Mouse (Mus musculus) heart, postnatal 0 days (tissue): ENCODE data around the gene Rnasel. TPM values are rescaled to one million over a fixed set of nuclear protein-coding genes. Genes with fewer than 3 reads are reported as not detected.
A peak's percentile ranks its signal among the peaks of the same experiment; 100 is the strongest.

Source experiments
- ATAC-seq: fragments of 200-750 bp; cut with Nextera tagmentation; 2 replicates; pipeline ENCODE4 v1.8.0; 2017; ENCODE audit warnings: low read depth, moderate number of reproducible peaks, moderate library complexity; ENCODE audit not compliant: insufficient read depth
- DNase-seq: peaks from one replicate; pipeline ENCODE4 v3.0.0-alpha.2; 2016; ENCODE audit warnings: low spot score
- H3K27ac ChIP-seq: fragments of 300-500 bp; sonication (generic); 2 replicates; pipeline ENCODE4 v1.5.1; 2014; ENCODE audit warnings: low read depth, mild to moderate bottlenecking
- H3K27me3 ChIP-seq: fragments of 300-500 bp; sonication (generic); 2 replicates; pipeline ENCODE4 v1.6.1; 2014; ENCODE audit warnings: low read length, mixed read lengths; ENCODE audit not compliant: control insufficient read depth, insufficient read depth
- H3K36me3 ChIP-seq: fragments of 300-500 bp; sonication (generic); replicated peaks from 2 replicates; pipeline ENCODE4 v1.6.1; 2014; ENCODE audit warnings: low read length, mixed read lengths; ENCODE audit not compliant: control insufficient read depth, insufficient read depth
- H3K4me1 ChIP-seq: fragments of 300-500 bp; sonication (generic); 2 replicates; pipeline ENCODE4 v1.6.1; 2014; ENCODE audit warnings: antibody characterized with exemption; ENCODE audit not compliant: control insufficient read depth, insufficient read depth
- H3K4me2 ChIP-seq: fragments of 300-500 bp; sonication (generic); 2 replicates; pipeline ENCODE4 v1.6.1; 2014; ENCODE audit warnings: low read depth, mild to moderate bottlenecking, low read length, moderate library complexity
- H3K4me3 ChIP-seq: fragments of 300-500 bp; sonication (generic); 2 replicates; pipeline ENCODE4 v1.5.1; 2014; ENCODE audit warnings: low read depth, low read length
- H3K9ac ChIP-seq: fragments of 300-500 bp; sonication (generic); replicated peaks from 2 replicates; pipeline ENCODE4 v1.6.1; 2014; ENCODE audit warnings: low read depth, low read length, mixed read lengths
- H3K9me3 ChIP-seq: fragments of 300-500 bp; sonication (generic); replicated peaks from 2 replicates; pipeline ENCODE4 v1.6.1; 2016; ENCODE audit warnings: low read length; ENCODE audit not compliant: control insufficient read depth
- CTCF ChIP-seq: IDR thresholded peaks from 2 replicates; pipeline ENCODE4 v1.5.1; 2016; ENCODE audit warnings: antibody characterized with exemption, control low read depth, low read depth
- EP300 ChIP-seq: IDR thresholded peaks from 2 replicates; pipeline ENCODE4 v1.6.1; 2016; ENCODE audit warnings: antibody characterized with exemption, low read depth
- WGBS: fragments of 180-500 bp; shearing (Covaris S2); extraction: QIAGEN DNeasy Blood & Tissue Kit; methylation state at CpG from one replicate; pipeline ENCODE4 v1.1.7; 2014; 5-methylcytosine and 5-hydroxymethylcytosine counted together
- polyA plus RNA-seq: library from polyadenylated mRNA; unstranded; fragments of >200 nt; fragmentation: Nextera tagmentation; extraction: Ambion mirVana; gene quantifications from 2 replicates; pipeline ENCODE4 v1.2.1, GENCODE M21; 2015
- total RNA-seq: library from RNA; depleted of rRNA; stranded (reverse); fragments of >200 nt; gene quantifications from 2 replicates; pipeline ENCODE4 v1.2.3, GENCODE M21; 2014; ENCODE audit warnings: low replicate concordance

Rnasel gene
- total and polyA plus RNA-seq, 2 experiments from 2014 or later: 17.4 to 31.4 TPM

DNA sequence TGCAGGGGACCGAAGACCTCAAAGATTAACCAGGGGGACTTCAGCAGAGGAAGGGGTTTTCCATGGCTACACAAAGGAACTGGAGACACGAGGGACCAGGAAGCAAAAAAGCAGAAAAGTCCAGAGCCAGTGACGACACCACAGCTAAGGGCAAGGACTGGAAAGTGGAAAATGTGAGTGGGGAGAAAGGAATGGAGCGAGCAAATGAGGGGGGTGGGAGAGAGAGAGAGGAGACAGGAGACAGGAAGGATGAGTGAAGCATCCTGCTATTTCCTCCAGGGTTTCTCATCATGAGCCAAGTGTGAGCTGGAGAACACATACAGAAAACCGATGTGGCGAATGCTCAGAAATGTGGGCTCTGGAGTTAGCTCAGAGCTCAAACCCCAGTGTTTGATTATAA, 13.1 kb upstream of the Rnasel start:
- Histone ChIP-seq H3K9ac (no peak overlapping the region), H3K4me3 (no peak overlapping the region), H3K36me3 (no peaks in the 10 kb centered on the region), H3K4me1 (peaks cover 11% of the 10 kb centered on the region), H3K4me2 (no peak overlapping the region), H3K9me3 (no peaks in the 10 kb centered on the region), H3K27ac (no peak overlapping the region), H3K27me3 (peaks cover 14% of the 10 kb centered on the region; the same call in 1 of the 2 replicates)
- 41% methylated on average over 6 of the region's 6 CpGs for WGBS
- TF ChIP-seq EP300: no peak
- no peak for DNase-seq
- ATAC-seq: no peak

DNA sequence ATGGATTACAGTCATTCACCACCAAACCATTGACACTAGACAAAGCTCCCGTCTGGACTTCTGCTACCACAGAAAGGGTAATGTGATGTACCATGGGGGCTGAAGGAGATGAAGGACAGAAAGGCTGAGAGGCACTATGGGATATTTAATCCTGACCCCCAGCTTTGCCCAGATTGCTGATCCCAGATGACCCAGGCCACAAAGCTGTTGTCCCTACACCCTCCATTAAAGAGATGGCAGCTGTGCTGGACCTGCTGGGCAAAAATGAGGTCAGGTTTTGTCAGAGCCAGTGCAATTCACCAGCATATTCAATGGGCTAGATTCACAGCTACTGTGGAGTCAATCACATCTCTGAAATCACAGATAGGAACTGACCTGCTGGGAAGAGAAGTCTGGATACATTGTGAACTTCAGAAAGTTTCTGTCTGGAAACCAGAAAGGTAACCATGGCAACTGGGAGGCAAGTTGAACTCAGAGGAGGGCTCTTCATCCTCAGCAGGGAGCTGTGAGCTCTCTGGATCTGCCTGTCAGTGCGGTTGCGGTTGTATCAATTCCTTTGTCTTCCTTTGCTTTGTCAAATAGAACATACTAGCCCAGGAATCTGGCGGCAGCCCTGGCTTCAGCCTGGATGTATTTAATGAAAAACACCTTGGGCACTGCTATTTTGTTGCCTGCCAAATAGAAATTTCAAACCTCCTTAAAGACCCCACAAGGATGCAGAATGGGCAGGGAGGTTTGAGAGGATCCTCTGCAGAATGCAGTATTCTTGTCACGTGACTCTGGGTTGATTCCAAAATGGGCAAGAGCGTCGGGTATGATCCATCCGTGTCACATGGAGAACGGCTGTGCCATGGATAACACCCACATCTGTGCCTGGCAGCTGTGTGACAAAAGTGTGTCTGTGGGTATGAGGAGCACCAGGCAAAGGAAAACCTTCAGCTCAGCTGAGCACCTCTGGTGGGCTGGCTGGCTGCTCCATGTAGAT, 11.8 kb upstream of the Rnasel start:
- WGBS: 61% methylated on average over 9 of the region's 9 CpGs
- no peaks in the 10 kb centered on the region for H3K36me3 ChIP-seq
- ATAC-seq (no peak), DNase-seq (no peak)
- no peak overlapping the region for H3K4me2 ChIP-seq
- H3K9ac ChIP-seq: no peak overlapping the region
- no peak overlapping the region for H3K4me3 ChIP-seq
- TF ChIP-seq EP300: no peak
- no peak for TF ChIP-seq CTCF
- peaks cover 8% of the 10 kb centered on the region for H3K4me1 ChIP-seq
- no peaks in the 10 kb centered on the region for H3K9me3 ChIP-seq
- no peak overlapping the region for H3K27ac ChIP-seq
- peaks cover 14% of the 10 kb centered on the region; the same call in 1 of the 2 replicates for H3K27me3 ChIP-seq

DNA sequence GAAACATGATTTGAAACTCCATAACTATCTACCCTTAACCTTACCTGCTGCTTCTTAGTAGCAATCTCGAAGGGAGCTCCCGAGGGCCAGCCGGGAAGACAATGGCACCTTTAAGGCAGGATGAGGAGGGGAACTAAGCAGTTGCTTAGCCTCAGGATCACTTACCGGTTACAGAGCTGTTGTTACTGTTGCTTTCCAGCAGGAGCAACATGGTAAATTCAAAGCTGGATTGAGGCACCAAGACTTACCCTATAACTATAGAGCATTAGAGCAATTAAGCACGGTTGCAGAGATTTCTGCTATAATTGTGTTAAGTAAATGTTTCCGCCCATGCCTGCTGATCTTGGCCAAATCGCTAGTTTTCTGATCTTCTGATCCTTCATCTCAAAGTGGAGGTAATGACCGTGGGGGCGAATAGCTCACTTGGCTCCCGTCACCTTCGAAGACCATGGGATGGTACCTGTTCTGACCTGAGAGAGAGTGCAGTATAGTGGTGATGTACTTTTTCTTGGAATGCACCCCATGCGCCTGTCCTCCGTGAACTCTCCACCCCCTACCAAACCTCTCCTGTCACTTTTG, 9.7 kb upstream of the Rnasel start:
- Histone ChIP-seq H3K4me1 (peaks cover 8% of the 10 kb centered on the region), H3K4me2 (peak overlapping the region; percentile 75), H3K27me3 (peaks cover 14% of the 10 kb centered on the region; the same call in 1 of the 2 replicates), H3K9me3 (no peaks in the 10 kb centered on the region), H3K9ac (peak overlapping the region; percentile 28; the same call in 1 of the 2 replicates), H3K4me3 (peak overlapping the region; percentile 48), H3K27ac (no peak overlapping the region), H3K36me3 (no peaks in the 10 kb centered on the region)
- DNase-seq: no peak
- 24% methylated on average over 13 of the region's 13 CpGs for WGBS
- TF ChIP-seq EP300: no peak
- TF ChIP-seq CTCF: no peak
- ATAC-seq: no peak

DNA sequence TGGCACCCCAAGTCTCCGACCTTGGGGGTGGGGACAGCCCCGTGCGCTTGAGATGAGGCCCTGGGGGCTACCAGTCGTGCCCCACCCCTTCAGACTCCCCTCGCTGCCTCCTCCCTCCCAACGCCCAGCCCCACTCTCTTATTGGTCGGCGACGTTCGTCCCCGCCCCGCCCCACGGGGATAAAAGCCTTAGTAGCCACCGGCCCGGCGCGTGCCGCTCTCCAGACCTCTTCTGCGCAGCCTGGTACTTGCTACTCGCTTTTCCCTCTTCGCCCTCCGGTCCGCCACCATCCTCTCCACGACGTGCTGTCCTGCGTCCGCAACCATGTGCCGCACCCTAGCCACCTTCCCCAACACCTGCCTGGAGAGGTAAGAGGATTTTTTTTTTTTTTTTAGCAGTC, 9.1 kb upstream of the Rnasel start, which contains the start of gene Rgs16:
Rgs16 (plus strand) TSS at position 205 of the 400 bp plus-strand sequence.
- Histone ChIP-seq H3K27me3 (peaks cover 14% of the 10 kb centered on the region; the same call in 1 of the 2 replicates), H3K27ac (no peak within 1 kb of the TSS), H3K9me3 (no peaks in the 10 kb centered on the region), H3K36me3 (no peaks in the 10 kb centered on the region), H3K4me3 (peak within 1 kb of the TSS; percentile 48), H3K4me2 (peak within 1 kb of the TSS; percentile 75), H3K4me1 (peaks cover 8% of the 10 kb centered on the region), H3K9ac (peak within 1 kb of the TSS; percentile 28)
- WGBS: under 1% methylated on average over 25 of the region's 28 CpGs
- no peak for TF ChIP-seq CTCF
- TF ChIP-seq EP300: no peak
- peak; percentile 70 for DNase-seq
- peak; percentile 80 for ATAC-seq

DNA sequence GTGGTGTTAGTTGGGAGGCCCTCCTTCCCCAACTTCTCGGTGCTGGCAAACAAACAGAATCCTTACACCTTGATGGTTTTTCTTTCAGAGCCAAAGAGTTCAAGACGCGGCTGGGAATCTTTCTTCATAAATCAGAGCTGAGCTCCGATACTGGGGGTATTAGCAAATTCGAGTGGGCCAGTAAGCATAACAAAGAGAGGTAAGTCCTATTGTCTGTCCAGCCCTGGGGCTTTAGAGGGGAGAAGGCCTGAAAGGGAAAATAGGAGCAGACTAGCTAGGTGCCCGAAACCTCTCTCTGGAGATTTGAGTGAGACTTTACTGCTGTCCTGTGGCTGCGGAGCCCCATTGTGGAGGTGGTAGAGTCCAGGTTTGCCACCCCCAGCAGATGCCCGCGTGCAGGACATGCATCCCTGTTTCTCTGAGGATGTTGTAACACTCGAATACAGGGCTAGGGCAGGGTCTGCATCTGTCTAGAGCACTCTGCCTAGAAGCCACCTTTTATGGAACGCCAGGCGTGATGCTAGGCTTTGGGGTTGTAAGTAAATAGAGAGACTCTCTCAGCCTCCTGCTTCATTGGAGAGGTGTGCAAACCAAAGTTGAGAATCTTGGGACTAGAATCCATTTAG, 8.3 kb upstream of the Rnasel start:
- H3K27ac ChIP-seq: no peak overlapping the region
- H3K4me3 ChIP-seq: peak overlapping the region; percentile 48
- H3K36me3 ChIP-seq: no peaks in the 10 kb centered on the region
- ATAC-seq (no peak), DNase-seq (no peak)
- H3K9ac ChIP-seq: peak overlapping the region; percentile 28; the same call in 1 of the 2 replicates
- peaks cover 8% of the 10 kb centered on the region for H3K4me1 ChIP-seq
- TF ChIP-seq CTCF: no peak
- TF ChIP-seq EP300: no peak
- H3K4me2 ChIP-seq: peak overlapping the region; percentile 75
- H3K27me3 ChIP-seq: peaks cover 14% of the 10 kb centered on the region; the same call in 1 of the 2 replicates
- 55% methylated on average over 12 of the region's 12 CpGs for WGBS
- no peaks in the 10 kb centered on the region for H3K9me3 ChIP-seq
